Mouse (Mus musculus) gastrocnemius, postnatal 36 days (tissue): ENCODE measurements around the gene Aox4. TPM values are rescaled to one million over a fixed set of nuclear protein-coding genes. Genes with fewer than 3 reads are reported as not detected.

Source experiments
- DNase-seq, 2 experiments: peaks; one replicate each; pipeline ENCODE4 v3.0.0; 2022
- intact Hi-C: fragments of 180-260 bp; cut with DNase I; formaldehyde crosslinking; loops from one replicate; pipeline ENCODE4 v1.15.1; 2025
- total RNA-seq, 2 experiments: library from RNA; stranded (reverse); gene quantifications; 2 replicates each; pipeline ENCODE4 v1.2.3; 2021

Aox4 gene
- total RNA-seq, 2 experiments from 2014 or later: 0.05 TPM

DNA sequence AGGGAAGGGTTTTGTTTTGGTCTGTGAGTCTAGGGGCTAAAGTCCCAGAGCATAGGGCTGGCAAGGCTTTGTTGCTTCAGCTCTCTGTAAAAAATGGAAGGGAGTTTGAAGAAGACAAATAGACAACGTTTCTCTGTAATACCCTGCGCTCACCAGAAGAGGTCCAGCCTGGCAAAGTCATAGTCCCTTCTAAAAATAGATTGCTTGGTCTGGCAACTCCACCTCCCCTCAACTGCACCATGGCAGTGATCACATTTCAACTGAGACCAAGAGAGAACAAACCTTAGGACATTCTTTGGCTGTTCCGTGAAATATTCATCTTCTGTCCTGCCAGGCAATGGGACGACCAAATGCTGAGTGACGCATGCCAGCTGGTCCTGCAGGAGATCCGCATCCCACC is 30.1 kb downstream of the Aox4 start:
- no peak for DNase-seq
- intact Hi-C loops: no loop called here

DNA sequence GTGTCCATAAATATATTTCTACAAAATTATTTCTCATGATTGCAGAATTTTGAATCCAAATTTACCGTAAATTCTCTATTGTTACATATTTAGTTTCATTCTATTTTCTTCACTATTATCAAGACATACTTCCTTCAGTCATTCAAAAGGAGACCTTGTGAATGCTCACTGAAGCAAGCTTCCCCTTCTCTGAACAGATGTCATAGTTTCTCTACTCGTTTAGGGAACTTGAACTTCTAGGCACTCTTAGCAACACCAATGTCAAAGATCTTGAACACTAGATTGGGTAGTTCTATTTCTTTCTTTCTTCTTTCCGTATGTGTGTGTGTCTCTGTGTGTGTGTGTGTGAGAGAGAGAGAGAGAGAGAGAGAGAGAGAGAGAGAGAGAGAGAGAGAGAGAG is 34.3 kb downstream of the Aox4 start:
- intact Hi-C loops: no loop called here
- no peak for DNase-seq

DNA sequence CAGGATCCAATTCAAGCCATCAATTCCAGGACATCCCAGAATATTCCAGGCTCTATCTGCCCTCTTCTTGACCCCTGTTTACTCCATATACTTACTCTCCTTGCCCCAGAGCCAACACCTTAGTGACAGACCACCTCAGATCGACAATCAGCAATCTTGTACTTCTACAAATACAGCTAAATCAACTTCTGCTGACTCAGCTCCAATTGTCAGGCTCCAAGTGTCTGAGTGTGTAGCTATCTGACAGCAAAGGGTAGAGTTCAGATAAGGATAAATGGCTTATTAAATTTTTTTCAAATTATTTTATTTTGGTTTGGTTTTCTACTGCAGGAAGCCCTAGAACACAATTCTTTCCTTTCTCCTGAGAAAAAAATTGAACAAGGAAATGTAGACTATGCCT is 38.3 kb downstream of the Aox4 start:
- DNase-seq: no peak
- intact Hi-C loops: no loop called here

DNA sequence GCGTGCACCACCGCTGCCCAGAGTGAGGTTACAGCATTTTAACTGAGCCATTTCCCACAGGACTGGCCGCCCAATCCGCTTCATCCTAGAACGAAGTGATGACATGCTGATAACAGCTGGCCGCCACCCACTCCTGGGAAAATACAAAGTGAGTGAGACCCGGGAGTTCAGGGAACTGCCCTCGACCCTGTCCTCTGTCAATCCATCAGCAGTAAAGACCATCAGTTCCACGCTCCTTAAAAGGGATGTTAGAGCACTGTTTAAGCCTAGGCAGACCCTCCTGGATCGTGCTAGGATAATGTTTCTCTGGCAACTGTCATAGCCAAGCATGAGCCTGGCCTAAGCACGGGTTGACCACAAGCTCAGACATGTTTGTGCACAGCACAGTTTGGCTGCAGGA is 43.3 kb downstream of the Aox4 start:
- intact Hi-C loops: no loop called here
- no peak for DNase-seq

DNA sequence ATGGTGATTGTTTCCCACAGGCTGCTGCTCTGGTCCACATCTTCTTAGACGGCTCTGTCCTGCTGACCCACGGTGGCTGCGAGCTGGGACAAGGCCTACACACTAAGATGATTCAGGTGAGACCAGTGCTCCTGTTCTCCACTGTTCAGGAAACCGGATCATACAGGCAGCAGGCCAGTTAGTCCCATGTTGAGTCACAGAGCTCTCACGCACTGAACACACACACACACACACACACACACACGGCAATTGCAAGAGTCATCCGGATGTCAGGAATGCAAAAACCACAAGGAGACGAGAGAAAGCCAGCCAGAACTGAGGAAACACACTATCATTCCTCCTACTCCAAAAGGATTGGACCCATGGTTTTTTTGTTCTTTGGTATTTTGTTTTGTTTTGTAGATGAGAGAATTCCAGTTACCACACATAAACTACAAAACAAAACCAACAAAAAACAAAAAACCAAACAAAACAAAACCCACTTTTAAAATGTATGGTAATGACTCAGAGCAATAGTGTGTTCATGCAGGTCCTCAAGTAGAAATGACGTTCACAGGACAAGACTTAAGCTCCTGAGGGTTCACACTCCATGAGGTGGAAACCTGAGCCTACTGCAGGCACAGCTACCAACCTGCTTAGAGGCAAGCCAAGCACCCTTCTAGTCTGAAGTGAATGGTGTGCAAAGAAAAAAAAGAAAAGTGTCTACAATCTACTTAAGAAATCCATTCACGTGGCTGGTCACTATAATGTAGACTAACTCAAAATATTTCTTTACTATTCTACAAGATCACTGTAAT is 47.2 kb downstream of the Aox4 start:
- no peak for DNase-seq
- intact Hi-C loops: no loop called here

DNA sequence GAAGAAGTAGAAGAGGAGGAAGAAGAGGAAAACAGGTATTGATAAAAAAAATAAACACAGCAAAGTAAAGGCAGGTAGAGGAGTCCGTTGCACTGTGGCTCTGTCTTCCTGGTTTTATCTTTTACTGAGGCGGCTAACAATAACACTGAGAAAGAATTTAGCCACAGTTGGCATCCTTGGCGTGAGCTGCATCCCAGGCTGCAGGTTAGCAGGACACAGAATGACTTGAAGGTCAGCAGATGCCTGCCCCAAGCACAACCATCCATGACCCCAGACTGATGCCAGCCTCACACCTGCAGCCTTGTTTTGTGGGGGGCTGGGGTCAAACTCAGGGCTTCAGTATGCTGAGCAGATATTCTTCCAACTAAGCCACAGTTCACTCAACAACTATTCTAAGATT is 50.1 kb downstream of the Aox4 start:
- intact Hi-C loops: no loop called here
- DNase-seq: no peak

DNA sequence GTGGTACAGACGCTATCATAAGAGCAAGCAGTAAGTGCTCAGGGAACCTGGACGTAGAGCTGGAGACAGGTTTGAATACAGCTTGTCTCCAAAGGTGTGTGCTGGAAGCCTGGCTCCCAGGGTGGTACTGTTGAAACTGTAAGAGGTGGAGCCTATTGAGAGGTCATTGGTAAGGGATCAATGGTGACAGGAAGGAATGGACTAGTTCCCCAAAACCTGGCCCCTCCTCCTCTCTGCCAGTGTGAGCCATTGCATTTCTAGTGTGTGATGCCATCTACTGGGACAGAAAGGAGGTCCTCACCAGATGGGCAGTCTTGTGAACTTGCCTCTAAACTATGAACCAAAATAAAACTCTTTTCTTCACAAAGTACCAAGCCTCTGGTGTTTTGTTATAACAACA is 58.0 kb downstream of the Aox4 start:
- intact Hi-C loops: no loop called here
- no peak for DNase-seq

DNA sequence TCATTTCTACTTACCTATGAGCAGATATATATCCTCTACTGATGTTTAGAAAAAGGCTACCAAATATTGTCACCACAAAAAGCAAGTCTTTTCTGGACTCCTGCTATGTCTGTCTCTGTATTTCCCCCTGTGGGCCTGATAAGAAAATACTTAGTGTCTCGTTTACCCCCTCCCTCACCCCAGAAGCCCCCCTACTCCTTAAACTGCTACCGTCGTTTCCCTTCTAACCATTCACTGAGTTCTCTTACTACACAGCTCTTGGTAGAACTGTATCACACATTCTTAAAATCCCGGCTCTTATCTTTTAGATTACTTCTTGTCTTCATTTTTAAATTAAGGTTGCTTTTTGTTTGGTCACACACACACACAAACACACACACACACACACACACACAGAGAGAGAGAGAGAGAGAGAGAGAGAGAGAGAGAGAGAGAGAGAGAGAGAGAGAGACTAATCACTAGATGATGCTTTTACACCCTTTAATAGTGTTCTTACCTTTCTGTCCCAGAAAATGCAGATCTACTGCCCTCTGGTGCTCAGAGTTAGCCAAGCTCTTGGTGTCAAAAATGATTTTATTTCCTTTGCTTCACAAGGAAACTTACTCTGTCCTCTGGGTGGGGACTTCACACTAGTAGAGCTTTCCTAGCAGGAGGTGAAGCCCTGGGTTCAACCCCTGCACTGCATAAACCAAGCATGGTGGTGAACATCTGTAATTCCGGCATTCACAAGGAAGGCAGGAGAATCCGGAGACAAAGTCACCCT is 60.8 kb downstream of the Aox4 start:
- intact Hi-C loops: loop anchor here (1.0 kb wide), 1 partner anchor 115 kb away; no protein-coding TSS in a partner anchor
- no peak for DNase-seq

DNA sequence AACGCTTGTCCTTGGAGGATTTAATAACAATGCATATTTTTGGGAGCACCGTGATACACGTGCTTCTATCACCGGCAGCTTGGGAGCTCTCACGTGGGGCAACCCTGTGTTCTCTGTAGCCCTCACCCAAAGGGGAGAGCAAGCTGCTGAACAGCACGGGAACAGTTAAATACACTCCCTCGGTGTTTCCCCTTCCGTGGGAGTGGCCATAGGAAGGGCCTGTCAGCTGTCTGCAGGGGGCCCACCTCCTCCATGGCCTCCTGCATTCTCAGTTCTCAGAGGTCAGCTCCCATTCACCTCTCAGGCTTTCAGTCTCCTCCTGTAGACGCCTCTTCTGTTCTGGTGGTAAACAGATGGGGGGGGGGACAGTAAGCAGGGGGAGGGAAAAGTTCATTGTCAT is 65.7 kb downstream of the Aox4 start:
- DNase-seq: no peak
- intact Hi-C loops: no loop called here

DNA sequence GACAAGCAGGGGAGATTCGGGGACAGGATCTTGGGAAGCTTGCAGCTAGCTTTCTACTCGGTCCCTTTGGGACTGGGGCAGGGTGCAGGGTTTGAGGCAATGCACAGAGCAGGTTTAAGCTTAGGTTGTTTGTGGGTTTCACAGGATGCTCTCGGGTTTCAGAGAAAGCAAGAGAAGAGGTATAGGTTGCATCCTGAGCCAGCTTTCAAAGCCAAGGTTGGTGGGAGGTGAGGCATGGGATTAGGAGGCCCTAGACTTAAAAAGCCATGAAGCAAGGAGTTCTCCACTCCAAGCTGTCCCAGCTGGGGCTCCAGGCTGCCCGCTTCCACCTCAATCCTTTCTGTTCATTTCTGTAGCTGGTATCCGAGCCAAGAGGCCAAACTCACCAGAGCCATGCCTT is 67.8 kb downstream of the Aox4 start, which contains the start of gene Aox2:
Aox2 (plus strand) TSS at position 301 of the 400 bp plus-strand sequence.
- no peak for DNase-seq
- intact Hi-C loops: no loop called here

DNA sequence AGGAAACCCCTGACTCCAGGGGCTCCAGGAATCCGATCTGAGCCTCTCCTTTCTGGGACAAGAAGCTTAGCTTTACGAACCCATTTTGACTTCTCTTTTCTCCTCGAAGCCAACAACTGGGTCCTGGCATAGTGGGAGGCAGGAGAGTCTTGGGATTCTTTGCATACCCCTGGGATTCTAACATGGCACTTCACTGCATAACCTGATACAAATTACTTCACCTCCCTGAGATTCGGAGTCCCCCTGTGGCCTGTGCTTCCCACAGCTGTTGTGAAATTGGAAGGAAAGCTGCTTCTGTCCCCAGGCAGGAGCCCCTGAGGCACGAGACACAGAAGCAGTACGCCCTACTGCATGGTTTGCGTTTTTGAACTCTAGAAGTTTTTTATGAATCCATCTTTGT is 68.3 kb downstream of the Aox4 start:
- DNase-seq: no peak
- intact Hi-C loops: no loop called here

DNA sequence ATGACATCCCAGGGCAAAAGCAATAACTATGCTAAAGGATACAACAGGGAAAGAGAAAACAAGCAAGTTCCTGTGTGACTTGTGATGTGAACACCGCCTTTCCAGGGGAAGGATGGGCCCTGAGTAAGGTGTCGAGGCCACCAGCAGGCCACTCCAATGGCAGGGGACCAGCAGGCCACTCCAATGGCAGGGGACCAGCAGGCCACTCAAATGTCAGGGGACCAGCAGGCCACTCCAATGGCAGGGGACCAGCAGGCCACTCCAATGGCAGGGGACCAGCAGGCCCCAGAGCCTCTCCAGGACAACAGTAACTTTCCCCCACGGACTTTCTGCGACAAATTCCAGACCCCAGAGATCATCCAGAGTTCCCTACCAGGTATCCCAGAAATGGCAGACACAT is 70.2 kb downstream of the Aox4 start:
- peak; percentile 31 to 48 for DNase-seq
- intact Hi-C loops: no loop called here

DNA sequence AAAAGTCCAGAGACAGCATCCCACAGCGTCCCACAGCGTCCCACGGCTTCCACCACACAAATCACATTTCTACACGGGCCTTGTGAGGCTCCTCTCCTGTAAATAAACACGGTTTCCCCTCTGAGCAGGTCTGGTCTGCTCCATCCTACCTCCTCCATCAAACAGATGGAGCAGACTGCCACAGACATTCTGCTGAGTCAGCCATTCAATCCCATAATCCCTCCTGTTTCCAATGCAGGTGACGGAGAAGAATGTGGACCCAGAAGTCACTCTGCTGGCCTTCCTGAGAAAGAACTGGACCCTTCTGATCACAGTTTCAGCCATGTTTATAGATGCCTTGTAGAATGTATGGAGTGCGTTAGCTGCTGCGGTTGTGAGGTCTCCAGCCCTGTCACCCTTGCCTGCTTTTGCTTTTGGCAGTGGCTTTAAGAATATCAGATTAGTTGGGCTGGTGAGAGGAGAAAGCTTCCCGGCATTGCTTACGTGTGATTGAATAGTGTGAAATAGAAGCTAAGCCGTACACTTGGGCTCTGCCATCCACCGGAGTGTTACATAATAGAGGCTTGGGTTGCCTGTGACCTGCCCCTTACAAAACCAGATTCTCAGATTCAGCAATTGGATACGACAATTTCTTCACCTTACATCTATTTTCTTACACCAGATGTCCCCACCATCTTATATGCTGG is 70.9 kb downstream of the Aox4 start:
- intact Hi-C loops: no loop called here
- no peak for DNase-seq

DNA sequence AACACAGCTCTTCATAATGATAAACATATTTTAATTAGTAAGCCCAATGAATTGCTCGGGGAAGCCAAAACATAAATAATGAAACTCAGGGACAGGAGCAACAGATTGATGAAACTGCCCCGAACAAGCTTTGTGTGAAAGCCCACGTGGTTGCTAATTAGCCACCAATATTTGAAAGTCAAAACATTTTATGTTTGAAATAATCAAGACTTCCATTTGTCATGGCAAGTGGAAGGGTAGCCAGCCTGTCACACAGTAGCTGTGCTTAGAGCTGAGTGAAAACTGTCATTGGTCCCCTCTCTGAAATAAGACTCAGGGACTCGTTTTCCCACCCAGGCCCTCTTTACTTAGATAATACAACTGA is 71.4 kb downstream of the Aox4 start:
- DNase-seq: no peak
- intact Hi-C loops: no loop called here

DNA sequence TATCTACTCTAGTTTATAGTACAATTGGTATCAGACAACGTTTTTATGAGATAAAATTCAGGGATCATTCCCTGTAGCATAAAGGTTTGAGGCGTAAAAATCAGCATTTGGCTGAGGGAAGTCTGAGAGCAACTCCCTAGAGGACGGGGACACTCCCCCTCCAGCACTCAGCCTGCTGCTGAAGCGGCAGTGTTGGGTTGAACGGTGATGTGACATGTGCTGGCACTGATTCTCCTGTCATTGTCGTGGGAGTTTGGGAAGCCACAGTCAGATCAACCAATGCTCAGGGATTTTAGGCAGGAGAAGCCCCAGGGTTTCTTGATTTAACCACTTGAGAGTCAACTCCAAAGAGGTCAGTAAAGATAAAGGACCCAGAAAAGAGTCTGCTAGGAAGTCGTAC is 74.3 kb downstream of the Aox4 start:
- DNase-seq: no peak
- intact Hi-C loops: no loop called here

DNA sequence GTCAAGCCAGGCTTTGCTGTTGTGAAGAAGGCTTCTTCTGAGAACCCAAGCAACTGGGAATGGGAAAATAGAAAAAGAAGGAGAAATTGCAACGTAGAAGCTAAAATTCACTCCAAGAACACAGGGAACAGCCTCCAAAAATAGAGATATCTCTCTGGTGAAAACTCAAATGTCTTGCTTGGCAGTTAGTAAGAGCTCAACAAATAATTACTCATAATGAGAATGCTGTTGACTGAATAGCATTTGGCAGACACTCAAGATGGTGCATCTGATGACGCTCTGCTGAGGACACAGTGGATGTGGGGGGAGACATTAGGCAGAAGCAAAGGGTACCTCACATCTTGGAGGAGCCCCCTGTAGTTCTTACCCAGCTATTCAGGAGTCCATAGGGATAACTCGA is 77.9 kb downstream of the Aox4 start:
- no peak for DNase-seq
- intact Hi-C loops: no loop called here

DNA sequence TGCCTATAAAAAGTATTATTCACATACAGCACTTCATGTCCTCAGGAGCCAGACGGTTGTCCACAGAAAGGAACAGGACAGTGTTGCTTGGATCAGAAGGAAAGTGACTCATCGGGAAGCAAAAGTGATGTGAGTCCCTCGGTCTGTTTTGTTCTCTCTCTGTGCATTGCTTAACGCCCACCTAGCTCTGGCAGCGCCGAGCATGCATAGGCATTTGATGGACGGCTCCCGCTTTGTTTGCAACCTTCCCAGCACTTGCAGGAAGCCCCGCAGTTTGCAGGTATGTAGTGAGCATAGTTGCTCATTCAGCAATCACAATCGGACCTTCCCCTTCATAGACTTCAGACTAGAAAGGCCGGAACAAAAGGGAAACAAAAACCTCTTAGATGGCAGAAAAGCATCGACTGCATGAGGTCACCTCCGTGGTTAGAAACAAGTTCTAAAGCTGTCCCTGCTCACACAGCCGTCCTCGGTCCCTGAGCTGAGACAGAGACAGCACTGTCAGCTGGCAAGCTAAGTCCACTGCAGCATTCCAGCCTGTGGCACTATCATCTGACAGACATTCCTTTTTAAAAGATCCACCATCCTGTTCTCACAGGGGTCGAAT is 79.8 kb downstream of the Aox4 start:
- intact Hi-C loops: no loop called here
- DNase-seq: no peak

DNA sequence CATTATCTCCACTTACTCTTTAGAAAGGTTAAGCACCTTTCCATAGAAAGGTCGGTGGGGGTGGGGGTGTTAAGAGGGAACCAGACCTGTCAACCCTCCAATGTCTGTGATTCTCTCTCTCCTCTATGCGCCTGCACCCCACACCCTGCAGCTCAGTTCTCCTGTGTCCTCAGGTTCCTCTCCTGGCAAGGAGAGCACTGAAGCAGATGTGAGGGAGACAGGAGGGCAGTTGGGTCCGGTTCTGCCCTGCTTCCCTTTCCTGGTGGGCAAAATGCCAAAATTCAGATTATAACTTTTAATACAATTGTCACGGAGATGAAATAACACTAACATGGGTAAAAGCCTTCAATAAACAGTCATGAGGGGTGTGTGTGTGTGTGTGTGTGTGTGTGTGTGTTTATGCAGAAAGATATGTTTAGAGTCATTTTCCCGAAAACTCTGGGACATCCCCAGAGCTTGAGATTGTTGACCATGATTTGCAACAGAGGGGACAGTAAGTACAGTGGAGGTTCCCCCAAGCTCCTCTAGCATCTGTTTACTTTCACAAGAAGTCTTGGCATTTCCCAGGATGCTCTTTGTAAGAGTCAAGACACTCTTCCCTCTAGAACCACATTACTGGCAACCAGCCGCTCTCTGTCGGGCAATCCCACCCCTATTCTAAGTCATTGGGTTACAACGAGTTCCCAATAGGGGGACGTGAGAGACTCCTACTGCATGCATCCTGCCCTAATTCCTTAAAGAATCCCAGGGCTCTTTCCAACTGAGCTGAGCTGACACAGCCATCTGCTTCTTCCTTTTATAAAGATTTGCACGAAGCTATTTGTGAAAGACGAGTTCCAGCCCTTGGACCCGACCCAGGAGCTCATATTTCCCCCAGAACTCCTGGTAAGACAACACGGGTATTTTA is 81.5 kb downstream of the Aox4 start:
- intact Hi-C loops: no loop called here
- DNase-seq: peak; percentile 23 to 35

DNA sequence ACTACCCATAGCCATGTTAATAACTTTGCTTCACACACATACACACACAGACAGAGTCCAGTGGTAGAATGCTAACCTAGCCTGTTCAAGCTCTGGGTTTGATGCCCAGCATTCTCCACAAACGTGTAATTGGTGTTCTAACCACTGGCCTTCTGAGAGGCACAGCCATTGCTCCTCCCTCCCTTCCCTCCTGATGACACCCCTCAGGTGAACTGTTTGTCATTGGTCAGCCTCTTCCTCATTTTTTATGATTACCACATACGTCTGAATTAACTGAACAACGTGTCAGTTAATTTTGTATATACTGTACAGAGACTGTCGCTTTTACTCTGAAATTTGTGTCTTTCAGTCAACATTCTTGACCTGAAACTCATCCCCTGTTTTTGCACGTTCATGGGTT is 84.5 kb downstream of the Aox4 start:
- intact Hi-C loops: no loop called here
- DNase-seq: no peak

DNA sequence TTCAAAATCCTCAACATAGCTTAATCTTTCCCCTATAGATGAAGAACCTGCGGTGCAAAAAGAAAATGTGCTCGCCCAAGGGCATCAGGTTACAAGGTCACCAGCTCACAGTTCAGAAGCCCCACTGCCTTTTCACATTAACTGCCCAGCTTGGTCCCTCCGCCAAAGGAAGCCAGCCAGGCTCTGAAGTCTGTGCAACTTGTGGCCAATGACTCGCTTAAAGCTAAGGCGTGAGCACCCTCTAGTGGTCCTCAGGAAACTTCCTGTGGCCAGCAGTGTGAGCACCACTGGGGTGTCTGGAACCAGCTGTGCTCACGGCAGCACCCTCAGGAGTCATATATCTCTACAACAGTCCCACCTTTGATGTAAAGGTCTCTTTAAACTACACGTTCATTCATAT is 86.1 kb downstream of the Aox4 start:
- DNase-seq: peak; percentile 66
- intact Hi-C loops: loop anchor here (2.0 kb wide), 1 partner anchor 139 kb away; no protein-coding TSS in a partner anchor
